Mouse (Mus musculus): ENCODE measurements at regions not wholly inside any gene's neighbourhood (a gene's known extent, or its start where the extent isn't known, plus 50 kb on each side); places are given as distances from the start of the nearest gene placed in this dataset.

DNA sequence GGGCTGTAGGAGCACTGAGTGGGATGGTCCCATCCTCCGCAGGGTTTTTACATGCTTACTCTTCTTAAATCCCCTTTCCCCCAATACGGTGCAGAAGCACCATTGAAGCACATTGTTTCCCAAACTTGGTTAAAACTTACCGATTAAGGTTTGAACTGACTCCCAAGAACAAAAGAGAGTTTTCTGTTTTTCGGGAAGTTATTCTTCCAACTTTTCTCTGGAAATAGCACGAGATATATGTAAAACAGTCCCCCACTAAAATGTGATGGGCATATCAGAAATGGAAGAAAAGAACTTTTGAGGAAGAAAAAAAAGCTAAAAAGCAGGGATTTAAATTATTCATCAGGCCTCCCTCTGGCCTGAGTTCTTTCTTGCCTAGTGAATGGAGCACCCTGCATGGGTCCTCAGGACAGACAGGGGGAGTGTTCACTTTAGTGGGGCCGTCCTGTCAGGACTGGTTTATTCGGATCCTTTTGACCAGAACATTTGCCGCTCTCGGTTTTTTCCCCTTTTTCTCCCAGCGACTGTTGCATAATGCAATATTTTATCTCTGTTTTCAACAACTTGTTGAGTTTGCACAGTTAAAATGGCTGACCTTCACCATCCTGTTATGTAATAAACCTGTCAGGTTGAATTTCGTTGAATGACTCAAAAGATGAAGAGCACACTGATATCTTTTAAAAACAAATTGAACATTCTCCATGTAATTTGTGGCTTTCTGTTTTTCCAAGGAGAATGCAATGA lies 187.4 kb upstream of the Dnajc24 start:
- peaks cover 18% of the 10 kb centered on the region for H3K4me1 ChIP-seq
- H3K27me3 ChIP-seq (replicated peaks; ENCODE audit: low read depth, poor library complexity, severe bottlenecking): peaks cover 42% of the 10 kb centered on the region
- no peaks in the 10 kb centered on the region for H3K9me3 ChIP-seq
- no peak overlapping the region for H3K27ac ChIP-seq (replicated peaks)
- 30% methylated on average over 11 of the region's 11 CpGs for WGBS
- no peaks in the 10 kb centered on the region for H3K36me3 ChIP-seq (replicated peaks)
- no peak for DNase-seq (ENCODE audit: low spot score)
- no peak overlapping the region for H3K4me3 ChIP-seq

DNA sequence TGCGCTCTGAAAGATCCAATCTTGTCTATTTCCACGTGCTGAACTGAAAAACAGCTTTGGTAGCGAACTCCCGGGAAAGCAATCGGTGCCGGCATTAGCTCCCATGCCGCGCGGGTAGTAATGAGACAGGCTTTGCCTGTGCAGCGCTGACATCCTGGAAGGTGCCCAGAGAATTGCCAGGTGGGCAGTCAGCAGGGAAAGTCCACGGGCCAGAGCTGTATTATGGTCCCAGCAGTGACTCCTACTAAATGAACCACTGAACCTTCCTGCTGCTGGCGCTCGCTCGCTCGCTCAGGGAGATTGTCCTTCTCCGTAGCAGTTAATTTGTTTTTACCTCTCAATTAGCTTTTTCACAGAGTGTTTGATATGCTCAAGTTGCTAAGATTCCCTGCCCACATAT lies 180.3 kb upstream of the Dnajc24 start:
- no peak for DNase-seq (ENCODE audit: low spot score)
- H3K36me3 ChIP-seq (replicated peaks): no peaks in the 10 kb centered on the region
- H3K4me3 ChIP-seq: no peak overlapping the region
- no peaks in the 10 kb centered on the region for H3K9me3 ChIP-seq
- H3K27me3 ChIP-seq (replicated peaks; ENCODE audit: low read depth, poor library complexity, severe bottlenecking): peaks cover 18% of the 10 kb centered on the region; the same call in 1 of the 2 replicates
- 71% methylated on average over 16 of the region's 16 CpGs for WGBS
- no peak overlapping the region for H3K27ac ChIP-seq (replicated peaks)
- H3K4me1 ChIP-seq: peaks cover 5% of the 10 kb centered on the region

DNA sequence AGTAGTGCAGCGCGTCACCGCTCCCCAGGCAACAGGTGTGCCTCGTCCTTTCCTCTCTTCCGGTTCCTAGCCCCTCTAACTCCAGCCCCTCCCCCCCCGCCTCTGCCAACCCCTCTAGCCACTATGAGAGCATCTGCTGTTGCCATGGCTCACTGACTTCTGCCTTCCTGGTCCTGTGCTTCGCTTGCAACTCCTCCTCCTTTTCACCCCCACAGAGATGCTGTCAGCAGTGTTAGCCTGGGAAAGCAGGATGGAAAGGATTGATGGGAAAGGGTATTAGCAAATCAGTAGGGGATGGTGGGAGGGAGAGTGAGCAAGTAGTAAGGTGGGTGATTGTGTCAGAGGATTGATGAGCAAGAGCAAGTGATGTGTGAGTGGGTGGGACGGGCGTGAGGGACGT lies 178.7 kb upstream of the Dnajc24 start:
- Histone ChIP-seq H3K36me3 (replicated peaks) (no peaks in the 10 kb centered on the region), H3K9me3 (no peaks in the 10 kb centered on the region), H3K4me1 (peaks cover 5% of the 10 kb centered on the region), H3K27me3 (replicated peaks; ENCODE audit: low read depth, poor library complexity, severe bottlenecking) (peaks cover 18% of the 10 kb centered on the region; the same call in 1 of the 2 replicates), H3K27ac (replicated peaks) (no peak overlapping the region), H3K4me3 (peak overlapping the region; percentile 28)
- peak; percentile 10 for DNase-seq (ENCODE audit: low spot score)
- 8% methylated on average over 9 of the region's 10 CpGs for WGBS

DNA sequence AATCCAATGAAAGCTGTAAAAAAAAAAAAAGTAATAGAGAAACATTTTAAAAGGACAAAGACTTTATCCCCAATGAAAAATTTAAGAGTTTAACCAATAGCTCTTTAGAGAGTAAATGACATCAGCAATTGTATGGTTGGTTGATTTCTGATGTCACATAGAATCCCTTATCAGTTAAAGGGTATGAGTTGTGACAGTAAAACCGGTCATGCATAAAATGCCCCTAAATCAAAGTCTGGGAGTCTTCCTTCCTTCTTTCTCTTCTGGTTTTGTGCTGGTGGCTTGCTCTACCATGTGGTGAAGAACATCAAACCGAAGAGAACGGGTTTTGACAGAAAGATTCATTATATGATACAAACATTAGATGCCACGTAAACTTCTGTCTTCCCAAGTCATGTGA lies 159.3 kb upstream of the Dnajc24 start:
- 78% methylated on average over 4 of the region's 4 CpGs for WGBS

DNA sequence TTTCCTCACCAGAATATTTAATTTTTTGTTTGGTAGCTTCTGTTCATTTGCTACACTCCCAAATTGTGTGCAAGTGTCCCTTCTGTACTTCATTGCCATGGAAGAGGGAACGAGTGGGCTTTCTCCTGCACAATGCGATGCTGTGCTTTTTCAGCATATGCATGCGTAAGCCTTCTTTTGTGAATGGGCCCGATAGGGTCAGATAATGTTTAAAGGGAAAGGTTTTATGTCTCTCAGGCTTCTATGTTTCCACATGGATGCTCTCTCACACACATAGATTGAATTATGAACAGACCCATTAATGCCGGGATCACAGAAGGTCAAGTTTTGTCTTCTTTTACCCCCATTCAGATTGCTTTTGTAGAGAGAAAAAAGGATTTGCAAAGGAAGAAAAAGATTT lies 158.5 kb upstream of the Dnajc24 start:
- Histone ChIP-seq H3K27ac (replicated peaks) (no peak overlapping the region), H3K27me3 (replicated peaks; ENCODE audit: low read depth, poor library complexity, severe bottlenecking) (no peaks in the 10 kb centered on the region), H3K9me3 (no peaks in the 10 kb centered on the region), H3K4me1 (no peaks in the 10 kb centered on the region), H3K36me3 (replicated peaks) (no peaks in the 10 kb centered on the region), H3K4me3 (no peak overlapping the region)
- WGBS: 73% methylated on average over 5 of the region's 5 CpGs
- DNase-seq (ENCODE audit: low spot score): no peak

More for the DNA sequence above, 159.3 kb upstream of the Dnajc24 start:
- no peak for DNase-seq (ENCODE audit: low spot score)
- no peak overlapping the region for H3K27ac ChIP-seq (replicated peaks)
- no peaks in the 10 kb centered on the region for H3K9me3 ChIP-seq
- no peak overlapping the region for H3K4me3 ChIP-seq
- H3K4me1 ChIP-seq: no peaks in the 10 kb centered on the region
- no peaks in the 10 kb centered on the region for H3K27me3 ChIP-seq (replicated peaks; ENCODE audit: low read depth, poor library complexity, severe bottlenecking)
- H3K36me3 ChIP-seq (replicated peaks): no peaks in the 10 kb centered on the region

GRCm38 (mm10) chr2:106149701-106150100 lies 146.4 kb upstream of the Dnajc24 start:
- DNase-seq (ENCODE audit: low spot score): no peak
- Histone ChIP-seq H3K27me3 (replicated peaks; ENCODE audit: low read depth, poor library complexity, severe bottlenecking) (no peaks in the 10 kb centered on the region), H3K4me1 (no peaks in the 10 kb centered on the region), H3K4me3 (no peak overlapping the region), H3K27ac (replicated peaks) (no peak overlapping the region), H3K36me3 (replicated peaks) (no peaks in the 10 kb centered on the region), H3K9me3 (no peaks in the 10 kb centered on the region)
- 52% methylated on average over 3 of the region's 3 CpGs for WGBS

DNA sequence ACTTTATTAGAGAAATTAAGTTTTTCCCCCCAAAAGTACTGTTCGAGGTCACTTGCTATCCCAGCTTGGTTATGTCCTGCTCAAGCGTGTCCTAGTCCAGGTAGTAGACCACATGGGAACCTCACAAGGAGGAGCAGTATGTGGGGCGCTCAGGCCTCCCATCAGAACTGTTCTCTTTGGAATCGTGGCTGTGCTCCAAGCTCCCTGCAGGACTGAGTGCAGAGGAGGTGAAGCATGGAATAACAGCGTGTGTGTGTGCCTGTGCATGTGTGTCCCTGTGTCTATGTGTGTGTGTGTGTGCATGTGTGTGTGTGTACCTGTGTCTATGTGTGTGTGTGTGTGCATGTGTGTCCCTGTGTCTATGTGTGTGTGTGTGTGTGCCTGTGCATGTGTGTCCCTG lies 137.6 kb upstream of the Dnajc24 start:
- DNase-seq (ENCODE audit: low spot score): no peak
- no peak overlapping the region for H3K4me3 ChIP-seq
- no peaks in the 10 kb centered on the region for H3K27me3 ChIP-seq (replicated peaks; ENCODE audit: low read depth, poor library complexity, severe bottlenecking)
- no peaks in the 10 kb centered on the region for H3K36me3 ChIP-seq (replicated peaks)
- no peaks in the 10 kb centered on the region for H3K9me3 ChIP-seq
- H3K27ac ChIP-seq (replicated peaks): no peak overlapping the region
- no peaks in the 10 kb centered on the region for H3K4me1 ChIP-seq
- 90% methylated on average over 5 of the region's 5 CpGs for WGBS

- no peak for DNase-seq (ENCODE audit: low spot score)
- no peak overlapping the region for H3K27ac ChIP-seq (replicated peaks)
- no peak overlapping the region for H3K4me3 ChIP-seq
- no peaks in the 10 kb centered on the region for H3K27me3 ChIP-seq (replicated peaks; ENCODE audit: low read depth, poor library complexity, severe bottlenecking)
- H3K36me3 ChIP-seq (replicated peaks): no peaks in the 10 kb centered on the region
- WGBS: 85% methylated on average over 2 of the region's 2 CpGs
- H3K9me3 ChIP-seq: no peaks in the 10 kb centered on the region
- H3K4me1 ChIP-seq: no peaks in the 10 kb centered on the region
Observed at GRCm38 (mm10) chr2:106101002-106101401, 97.7 kb upstream of the Dnajc24 start.

DNA sequence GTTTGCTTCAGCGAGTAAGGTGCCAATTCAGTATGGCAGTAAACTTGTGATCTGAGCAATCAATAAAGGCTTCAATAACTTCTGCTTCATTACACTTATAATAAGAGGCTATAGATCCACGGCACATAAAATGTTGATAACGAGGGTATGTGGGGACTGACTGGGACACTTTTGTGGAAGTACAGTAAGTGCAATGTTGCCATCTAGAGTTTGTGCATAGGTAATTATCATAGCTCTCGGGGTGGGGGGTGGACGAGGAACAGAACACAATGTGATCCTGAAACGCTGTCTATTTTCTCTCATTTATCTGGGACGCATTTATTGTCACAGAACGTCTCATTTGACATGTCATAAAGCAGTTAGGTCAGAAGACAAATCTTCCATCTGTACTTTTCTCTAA lies 82.8 kb upstream of the Dnajc24 start:
- 67% methylated on average over 8 of the region's 8 CpGs for WGBS
- no peaks in the 10 kb centered on the region for H3K9me3 ChIP-seq
- H3K4me3 ChIP-seq: no peak overlapping the region
- no peak for DNase-seq (ENCODE audit: low spot score)
- no peaks in the 10 kb centered on the region for H3K4me1 ChIP-seq
- H3K36me3 ChIP-seq (replicated peaks): no peaks in the 10 kb centered on the region
- no peak overlapping the region for H3K27ac ChIP-seq (replicated peaks)
- peaks cover 4% of the 10 kb centered on the region; the same call in 1 of the 2 replicates for H3K27me3 ChIP-seq (replicated peaks; ENCODE audit: low read depth, poor library complexity, severe bottlenecking)

DNA sequence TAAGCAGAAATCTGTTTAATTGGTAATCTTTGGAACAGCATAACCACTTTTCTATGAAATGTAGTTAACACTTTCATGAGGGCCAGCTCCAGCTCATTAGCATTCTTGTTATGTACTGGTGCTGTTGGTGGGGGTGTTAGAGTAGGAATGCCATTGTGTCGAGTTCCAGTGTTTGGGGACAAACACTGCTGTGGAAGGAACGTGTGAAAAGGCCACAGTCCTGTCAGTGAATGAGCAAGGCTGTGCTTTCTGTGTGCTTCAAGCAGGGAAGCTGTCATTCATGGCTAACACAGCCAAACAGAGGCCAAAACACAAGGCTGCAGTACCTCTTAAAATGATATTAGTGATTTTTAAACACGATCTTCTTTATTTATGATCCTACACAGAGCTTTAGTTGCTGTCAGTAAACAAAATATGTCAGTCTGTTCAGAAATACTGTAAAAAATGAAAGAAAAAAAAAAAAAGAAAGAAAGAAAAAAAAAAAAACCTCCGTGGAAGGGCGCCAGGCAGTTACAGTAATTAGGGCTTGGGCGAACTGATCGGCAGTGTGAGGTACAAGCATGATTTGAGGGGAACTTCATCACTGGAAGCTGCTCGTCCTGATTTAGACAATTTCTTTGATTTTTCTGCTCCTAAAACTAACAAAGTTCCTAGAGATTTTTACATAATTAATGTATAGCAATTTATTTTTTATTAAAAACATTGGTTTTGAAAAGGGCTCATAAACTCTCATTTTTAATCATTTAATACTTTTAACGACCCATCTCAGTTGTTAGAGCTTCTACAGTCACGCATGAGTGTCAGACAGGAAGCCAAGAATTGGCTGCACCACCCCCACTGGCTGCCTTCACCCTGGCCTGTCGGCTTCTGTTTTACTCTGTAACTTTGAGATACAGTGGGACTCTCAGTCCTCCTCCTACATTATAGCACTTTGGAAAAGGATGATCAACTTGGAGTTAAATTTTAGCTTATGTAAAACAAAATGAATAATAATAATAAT lies 80.8 kb upstream of the Dnajc24 start:
- Histone ChIP-seq H3K9me3 (no peaks in the 10 kb centered on the region), H3K27ac (replicated peaks) (no peak overlapping the region), H3K27me3 (replicated peaks; ENCODE audit: low read depth, poor library complexity, severe bottlenecking) (peaks cover 4% of the 10 kb centered on the region; the same call in 1 of the 2 replicates), H3K4me3 (no peak overlapping the region), H3K36me3 (replicated peaks) (no peaks in the 10 kb centered on the region), H3K4me1 (0 out of 2 replicates have a peak, but pooled peaks cover 5% of the 10 kb centered on the region)
- 25% methylated on average over 11 of the region's 11 CpGs for WGBS
- DNase-seq (ENCODE audit: low spot score): peak; percentile 14

- 56% methylated on average over 8 of the region's 8 CpGs for WGBS
- no peak overlapping the region for H3K27ac ChIP-seq (replicated peaks)
- 0 out of 2 replicates have a peak, but pooled peaks cover 5% of the 10 kb centered on the region for H3K4me1 ChIP-seq
- no peaks in the 10 kb centered on the region for H3K9me3 ChIP-seq
- H3K27me3 ChIP-seq (replicated peaks; ENCODE audit: low read depth, poor library complexity, severe bottlenecking): peaks cover 4% of the 10 kb centered on the region; the same call in 1 of the 2 replicates
- DNase-seq (ENCODE audit: low spot score): no peak
- H3K36me3 ChIP-seq (replicated peaks): no peaks in the 10 kb centered on the region
- no peak overlapping the region for H3K4me3 ChIP-seq
Observed at GRCm38 (mm10) chr2:106083001-106083400, 79.7 kb upstream of the Dnajc24 start.

DNA sequence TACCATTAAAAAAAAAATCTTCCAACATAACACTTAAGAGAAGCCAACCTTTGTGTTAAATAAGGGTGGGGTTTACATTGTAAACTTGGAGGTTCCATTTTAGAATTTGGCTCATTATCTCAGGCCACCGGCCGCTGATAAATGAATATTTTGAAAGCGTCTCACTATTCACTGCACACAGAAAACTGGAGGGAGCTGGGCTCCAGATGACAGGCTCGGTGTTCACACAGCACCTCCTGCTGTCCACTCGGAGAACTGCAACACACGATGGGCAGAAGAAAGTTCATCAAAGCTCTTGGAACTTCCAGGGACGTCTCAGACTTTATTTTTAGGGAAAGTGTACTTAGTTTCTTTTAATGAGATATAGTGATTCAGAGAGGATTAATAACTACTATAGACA lies 78.6 kb upstream of the Dnajc24 start:
- Histone ChIP-seq H3K4me3 (no peak overlapping the region), H3K27ac (replicated peaks) (no peak overlapping the region), H3K27me3 (replicated peaks; ENCODE audit: low read depth, poor library complexity, severe bottlenecking) (peaks cover 4% of the 10 kb centered on the region; the same call in 1 of the 2 replicates), H3K36me3 (replicated peaks) (no peaks in the 10 kb centered on the region), H3K9me3 (no peaks in the 10 kb centered on the region), H3K4me1 (0 out of 2 replicates have a peak, but pooled peaks cover 5% of the 10 kb centered on the region)
- WGBS: 4% methylated on average over 7 of the region's 7 CpGs
- peak; percentile 82 for DNase-seq (ENCODE audit: low spot score)

Measured in embryonic facial prominence, embryonic 10.5 days (tissue).